Mouse (Mus musculus) heart, embryonic 11.5 days (tissue): ENCODE results near the gene Cacna1g. TPM values are rescaled to one million over a fixed set of nuclear protein-coding genes. Genes with fewer than 3 reads are reported as not detected.

ENCODE experiments used
- ATAC-seq: fragments of 200-750 bp; cut with Nextera tagmentation; replicated peaks from 2 replicates; pipeline ENCODE4 v1.8.0; 2017; ENCODE audit warnings: moderate library complexity; ENCODE audit not compliant: insufficient number of reproducible peaks, low FRiP score, low TSS enrichment
- H3K27ac ChIP-seq: fragments of 300-500 bp; sonication (generic); 2 replicates; pipeline ENCODE4 v1.5.1; 2014; ENCODE audit warnings: mild to moderate bottlenecking, low read depth, low read length
- H3K27me3 ChIP-seq: fragments of 300-500 bp; sonication (generic); 2 replicates; pipeline ENCODE4 v1.6.1; 2014; ENCODE audit warnings: mild to moderate bottlenecking, low read length, mixed read lengths; ENCODE audit not compliant: control insufficient read depth, insufficient read depth
- H3K36me3 ChIP-seq: fragments of 300-500 bp; sonication (generic); 2 replicates; pipeline ENCODE4 v1.6.1; 2014; ENCODE audit warnings: mild to moderate bottlenecking, low read length, moderate library complexity, mixed read lengths; ENCODE audit not compliant: control insufficient read depth, insufficient read depth
- H3K4me1 ChIP-seq: fragments of 300-500 bp; sonication (generic); 2 replicates; pipeline ENCODE4 v1.6.1; 2014; ENCODE audit warnings: low read length; ENCODE audit not compliant: control insufficient read depth, insufficient read depth
- H3K4me2 ChIP-seq: fragments of 300-500 bp; sonication (generic); 2 replicates; pipeline ENCODE4 v1.6.1; 2014; ENCODE audit warnings: mild to moderate bottlenecking, moderate library complexity
- H3K4me3 ChIP-seq: fragments of 300-500 bp; sonication (generic); 2 replicates; pipeline ENCODE4 v1.5.1; 2014; ENCODE audit warnings: low read depth, low read length
- H3K9ac ChIP-seq: fragments of 300-500 bp; sonication (generic); 2 replicates; pipeline ENCODE4 v1.6.1; 2014; ENCODE audit warnings: mild to moderate bottlenecking, low read depth, low read length, moderate library complexity
- H3K9me3 ChIP-seq: fragments of 300-500 bp; sonication (generic); replicated peaks from 2 replicates; pipeline ENCODE4 v1.6.1; 2016; ENCODE audit warnings: low read length; ENCODE audit not compliant: control insufficient read depth
- WGBS: fragments of 180-500 bp; shearing (Covaris S2); extraction: QIAGEN DNeasy Blood & Tissue Kit; methylation state at CpG from one replicate; pipeline ENCODE4 v1.1.7; 2014; ENCODE audit not compliant: insufficient replicate concordance; 5-methylcytosine and 5-hydroxymethylcytosine counted together
- polyA plus RNA-seq: library from polyadenylated mRNA; unstranded; fragments of >200 nt; fragmentation: Nextera tagmentation; extraction: Ambion mirVana; gene quantifications from 2 replicates; pipeline ENCODE4 v1.2.1, GENCODE M21; 2014

The Cacna1g gene
- polyA plus RNA-seq, 1 experiment from 2014 or later: 4.3 TPM

- H3K9ac ChIP-seq: no peak overlapping the region
- H3K36me3 ChIP-seq: no peaks in the 10 kb centered on the region
- H3K9me3 ChIP-seq: no peaks in the 10 kb centered on the region
- H3K4me3 ChIP-seq: no peak overlapping the region
- H3K4me1 ChIP-seq: no peaks in the 10 kb centered on the region
- 74% methylated on average over 7 of the region's 7 CpGs for WGBS
- no peak overlapping the region for H3K27ac ChIP-seq
- peaks cover 3% of the 10 kb centered on the region; the same call in 1 of the 2 replicates for H3K27me3 ChIP-seq
- ATAC-seq: no peak
- H3K4me2 ChIP-seq: no peak overlapping the region
These were observed 110.3 kb downstream of the Cacna1g start for GRCm38 (mm10) chr11:94363690-94364089.

- WGBS: 93% methylated on average over 5 of the region's 5 CpGs
- H3K9me3 ChIP-seq: no peaks in the 10 kb centered on the region
- H3K4me3 ChIP-seq: no peak overlapping the region
- H3K9ac ChIP-seq: no peak overlapping the region
- no peaks in the 10 kb centered on the region for H3K36me3 ChIP-seq
- ATAC-seq: no peak
- H3K27ac ChIP-seq: no peak overlapping the region
- H3K27me3 ChIP-seq: no peaks in the 10 kb centered on the region; the same call in 1 of the 2 replicates
- H3K4me1 ChIP-seq: no peaks in the 10 kb centered on the region
- H3K4me2 ChIP-seq: no peak overlapping the region
These were observed 111.9 kb downstream of the Cacna1g start for GRCm38 (mm10) chr11:94362101-94362500.

DNA sequence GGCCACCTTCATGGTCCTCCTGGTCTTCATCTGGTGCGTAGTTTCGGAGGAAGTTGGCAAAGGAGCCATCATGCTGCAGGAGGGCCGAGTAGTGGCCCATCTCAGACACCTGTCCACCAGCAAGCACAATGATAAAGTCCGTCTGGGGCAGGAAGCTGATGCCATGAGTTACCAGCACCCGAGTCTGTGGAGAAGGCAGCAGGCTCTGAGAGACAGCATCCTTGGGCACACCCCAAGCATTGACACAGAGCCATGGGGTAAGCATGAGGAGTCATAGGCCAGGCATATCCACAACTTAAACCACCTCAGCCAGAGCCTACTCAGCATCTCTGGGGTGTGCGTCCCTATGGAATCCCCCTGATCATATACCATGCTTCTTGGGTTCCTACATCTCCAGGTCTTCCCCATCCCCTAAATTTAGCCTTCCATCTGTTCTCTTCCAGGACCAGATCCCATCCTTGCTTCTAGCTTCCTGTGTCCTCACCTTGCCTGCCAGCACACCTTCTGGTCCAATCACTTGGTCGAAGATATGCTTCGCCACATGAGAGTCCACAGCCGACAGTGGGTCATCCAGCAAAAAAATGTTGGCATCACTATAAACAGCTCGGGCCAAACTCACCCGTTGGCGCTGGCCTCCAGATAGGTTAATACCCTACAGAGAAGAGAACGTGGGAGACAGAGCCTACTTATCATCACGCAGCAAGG is 112.7 kb downstream of the Cacna1g start:
- no peaks in the 10 kb centered on the region for H3K9me3 ChIP-seq
- H3K4me3 ChIP-seq: no peak overlapping the region
- no peaks in the 10 kb centered on the region for H3K4me1 ChIP-seq
- no peak overlapping the region for H3K27ac ChIP-seq
- no peak for ATAC-seq
- H3K27me3 ChIP-seq: no peaks in the 10 kb centered on the region; the same call in 1 of the 2 replicates
- H3K9ac ChIP-seq: no peak overlapping the region
- H3K4me2 ChIP-seq: no peak overlapping the region
- H3K36me3 ChIP-seq: no peaks in the 10 kb centered on the region
- WGBS: 84% methylated on average over 14 of the region's 14 CpGs

DNA sequence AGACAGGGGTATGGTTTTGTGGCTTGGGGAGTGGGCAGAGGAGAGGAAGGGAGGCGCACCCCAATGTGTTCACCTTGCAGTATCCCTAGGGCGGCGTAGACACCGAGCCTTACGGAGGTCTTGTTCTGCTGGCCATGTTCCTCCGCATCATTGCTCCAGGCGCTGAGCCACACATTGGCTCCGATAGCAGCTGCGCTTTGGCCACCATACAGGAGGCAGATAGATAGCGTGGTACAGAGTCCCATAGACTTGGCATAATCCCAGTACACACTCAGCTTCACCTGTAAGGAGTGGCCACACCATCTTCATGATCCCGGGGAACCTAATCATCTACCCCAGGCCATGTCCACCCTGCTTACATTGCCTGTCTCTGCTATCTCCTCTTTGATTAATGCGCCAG is 114.8 kb downstream of the Cacna1g start:
- Histone ChIP-seq H3K4me3 (no peak overlapping the region), H3K9me3 (no peaks in the 10 kb centered on the region), H3K4me1 (no peaks in the 10 kb centered on the region), H3K36me3 (no peaks in the 10 kb centered on the region), H3K4me2 (no peak overlapping the region), H3K27ac (no peak overlapping the region), H3K27me3 (no peaks in the 10 kb centered on the region; the same call in 1 of the 2 replicates), H3K9ac (no peak overlapping the region)
- 88% methylated on average over 12 of the region's 12 CpGs for WGBS
- ATAC-seq: no peak

Other genes starting within 250 kb of the Cacna1g start
- gene Wfikkn2, start 228.2 kb downstream of the Cacna1g start, polyA plus RNA-seq: 1.1 and 1.8 TPM in 2 replicates
- not detected in 2 replicates for gene Gm21885, start 192.3 kb downstream of the Cacna1g start, polyA plus RNA-seq
- gene Luc7l3, start 152.2 kb downstream of the Cacna1g start, polyA plus RNA-seq: 77.9 and 79.4 TPM in 2 replicates
- 34.3 and 34.9 TPM in 2 replicates for gene Ankrd40, start 146.2 kb downstream of the Cacna1g start, polyA plus RNA-seq
- 0.34 and 0.96 TPM in 2 replicates for gene Abcc3, start 81.2 kb downstream of the Cacna1g start, polyA plus RNA-seq
- 0.15 TPM in 1 of 2 replicates, not detected in the other for gene Spata20, start 12.0 kb upstream of the Cacna1g start, polyA plus RNA-seq
- gene Epn3, start 25.8 kb upstream of the Cacna1g start, polyA plus RNA-seq: 8.2 and 9.1 TPM in 2 replicates
- 9.1 and 9.9 TPM in 2 replicates for gene Mycbpap, start 47.5 kb upstream of the Cacna1g start, polyA plus RNA-seq
- 2.6 and 4.6 TPM in 2 replicates for gene Rsad1, start 75.1 kb upstream of the Cacna1g start, polyA plus RNA-seq
- gene Chad, start 90.8 kb upstream of the Cacna1g start, polyA plus RNA-seq: 0.21 TPM in 1 of 2 replicates, not detected in the other
- 4.3 and 4.7 TPM in 2 replicates for gene Acsf2, start 127.7 kb upstream of the Cacna1g start, polyA plus RNA-seq
- 137 and 170 TPM in 2 replicates for gene Lrrc59, start 155.6 kb upstream of the Cacna1g start, polyA plus RNA-seq
- 128 and 136 TPM in 2 replicates for gene Mrpl27, start 179.6 kb upstream of the Cacna1g start, polyA plus RNA-seq
- gene Eme1, start 179.8 kb upstream of the Cacna1g start, polyA plus RNA-seq: 17.5 and 17.9 TPM in 2 replicates
- 9.0 and 11.9 TPM in 2 replicates for gene Xylt2, start 203.3 kb upstream of the Cacna1g start, polyA plus RNA-seq
- not detected in 2 replicates for gene Gm11541, start 230.3 kb upstream of the Cacna1g start, polyA plus RNA-seq